Mouse (Mus musculus) limb, embryonic 14.5 days (tissue): ENCODE measurements around the gene Hectd4. TPM values are rescaled to one million over a fixed set of nuclear protein-coding genes. Genes with fewer than 3 reads are reported as not detected.

Source experiments
- ATAC-seq: fragments of 200-750 bp; cut with Nextera tagmentation; 2 replicates; pipeline ENCODE4 v1.8.0; 2017; ENCODE audit warnings: low read depth, moderate number of reproducible peaks, moderate TSS enrichment; ENCODE audit not compliant: low FRiP score
- DNase-seq: peaks from one replicate; pipeline ENCODE4 v3.0.0-alpha.2; 2015; ENCODE audit warnings: low spot score
- H3K27ac ChIP-seq: fragments of 300-500 bp; sonication (generic); replicated peaks from 2 replicates; pipeline ENCODE4 v1.5.1; 2014; ENCODE audit warnings: low read depth, mild to moderate bottlenecking, low read length, moderate library complexity, mixed read lengths
- H3K27me3 ChIP-seq: fragments of 300-500 bp; sonication (generic); 2 replicates; pipeline ENCODE4 v1.6.1; 2014; ENCODE audit warnings: low read length, mixed read lengths; ENCODE audit not compliant: control insufficient read depth, insufficient read depth
- H3K36me3 ChIP-seq: fragments of 300-500 bp; sonication (generic); 2 replicates; pipeline ENCODE4 v1.6.1; 2014; ENCODE audit warnings: mild to moderate bottlenecking, low read length, moderate library complexity, mixed read lengths; ENCODE audit not compliant: control insufficient read depth, insufficient read depth
- H3K4me1 ChIP-seq: fragments of 300-500 bp; sonication (generic); 2 replicates; pipeline ENCODE4 v1.6.1; 2014; ENCODE audit warnings: antibody characterized with exemption, low read length, mixed read lengths; ENCODE audit not compliant: control insufficient read depth, insufficient read depth
- H3K4me2 ChIP-seq: fragments of 300-500 bp; sonication (generic); replicated peaks from 2 replicates; pipeline ENCODE4 v1.6.1; 2014; ENCODE audit warnings: low read depth, mild to moderate bottlenecking, low read length, moderate library complexity; ENCODE audit not compliant: severe bottlenecking
- H3K4me3 ChIP-seq: fragments of 300-500 bp; sonication (generic); replicated peaks from 2 replicates; pipeline ENCODE4 v1.5.1; 2014; ENCODE audit warnings: low read length
- H3K9ac ChIP-seq: fragments of 300-500 bp; sonication (generic); 2 replicates; pipeline ENCODE4 v1.6.1; 2014; ENCODE audit warnings: mild to moderate bottlenecking, low read depth, low read length, moderate library complexity; ENCODE audit not compliant: severe bottlenecking
- H3K9me3 ChIP-seq: fragments of 300-500 bp; sonication (generic); 2 replicates; pipeline ENCODE4 v1.6.1; 2016; ENCODE audit warnings: low read length; ENCODE audit not compliant: control insufficient read depth
- POLR2A ChIP-seq: fragments of 200-500 bp; IDR thresholded peaks from 2 replicates; pipeline ENCODE4 v1.8.0; 2012; ENCODE audit warnings: inconsistent platforms, mild to moderate bottlenecking, moderate library complexity, borderline replicate concordance; ENCODE audit not compliant: insufficient read depth, insufficient read length; ENCODE audit errors: extremely low read depth
- WGBS: fragments of 180-500 bp; shearing (Covaris S2); extraction: QIAGEN DNeasy Blood & Tissue Kit; methylation state at CpG from one replicate; pipeline ENCODE4 v1.1.7; 2014; 5-methylcytosine and 5-hydroxymethylcytosine counted together
- polyA plus RNA-seq, 2 experiments: library from polyadenylated mRNA; depleted of rRNA in 1 of 2; stranded (reverse) in 1 of 2; unstranded in 1 of 2; fragments of >200 nt; fragmentation: Nextera tagmentation in 1 of 2; extraction: Ambion mirVana in 1 of 2; gene quantifications; 2 replicates each; pipeline versions ENCODE4 v1.2.1 to v1.2.3; 2012 to 2014

Hectd4 gene
- polyA plus RNA-seq, 2 experiments = 7.0 to 15.2 TPM

GRCm38 (mm10) chr5:121249693-121250092 is 29.7 kb downstream of the Hectd4 start:
- Histone ChIP-seq H3K36me3 (peaks cover 7% of the 10 kb centered on the region), H3K4me1 (no peaks in the 10 kb centered on the region), H3K27ac (no peak overlapping the region), H3K9ac (no peak overlapping the region), H3K4me2 (no peak overlapping the region), H3K27me3 (no peaks in the 10 kb centered on the region), H3K9me3 (no peaks in the 10 kb centered on the region), H3K4me3 (no peak overlapping the region)
- no peak for ATAC-seq
- no peak for TF ChIP-seq POLR2A
- 87% methylated on average over 3 of the region's 3 CpGs for WGBS
- no peak for DNase-seq

DNA sequence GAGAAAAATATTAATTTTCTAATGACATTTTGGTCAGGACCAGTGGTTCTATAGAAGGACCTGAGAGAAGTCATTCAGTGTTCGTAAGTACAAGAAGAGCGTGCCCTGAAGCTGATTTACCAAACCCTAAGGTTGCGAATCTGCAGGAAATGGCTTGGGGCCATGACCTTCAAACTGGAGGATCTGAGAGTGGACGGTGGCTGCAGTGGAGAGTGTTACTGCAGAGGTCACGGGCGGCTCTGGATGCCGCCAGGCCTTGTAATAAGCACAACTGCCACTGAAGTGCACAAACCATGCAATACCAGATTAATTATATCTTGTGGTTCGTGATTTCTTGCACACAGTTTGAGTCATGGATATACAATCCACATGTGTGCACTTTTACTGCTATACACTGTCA is 31.8 kb downstream of the Hectd4 start:
- DNase-seq (no peak), ATAC-seq (no peak)
- Histone ChIP-seq H3K9ac (no peak overlapping the region), H3K36me3 (peaks cover 21% of the 10 kb centered on the region), H3K27me3 (no peaks in the 10 kb centered on the region), H3K9me3 (no peaks in the 10 kb centered on the region), H3K4me3 (no peak overlapping the region), H3K4me2 (no peak overlapping the region), H3K27ac (no peak overlapping the region), H3K4me1 (no peaks in the 10 kb centered on the region)
- 53% methylated on average over 8 of the region's 8 CpGs for WGBS
- TF ChIP-seq POLR2A = no peak

- no peak for TF ChIP-seq POLR2A
- no peak overlapping the region for H3K27ac ChIP-seq
- no peaks in the 10 kb centered on the region for H3K9me3 ChIP-seq
- H3K4me1 ChIP-seq = no peaks in the 10 kb centered on the region
- no peak overlapping the region for H3K9ac ChIP-seq
- 86% methylated on average over 18 of the region's 18 CpGs for WGBS
- H3K36me3 ChIP-seq = peaks cover 32% of the 10 kb centered on the region
- H3K4me2 ChIP-seq = no peak overlapping the region
- H3K4me3 ChIP-seq = no peak overlapping the region
- ATAC-seq (no peak), DNase-seq (no peak)
- H3K27me3 ChIP-seq = no peaks in the 10 kb centered on the region
Observed at GRCm38 (mm10) chr5:121253816-121254497, 33.9 kb downstream of the Hectd4 start.

GRCm38 (mm10) chr5:121254977-121255376 is 35.0 kb downstream of the Hectd4 start:
- DNase-seq = no peak
- Histone ChIP-seq H3K27ac (no peak overlapping the region), H3K36me3 (peaks cover 39% of the 10 kb centered on the region), H3K9me3 (no peaks in the 10 kb centered on the region), H3K27me3 (no peaks in the 10 kb centered on the region), H3K4me3 (no peak overlapping the region), H3K9ac (no peak overlapping the region), H3K4me1 (no peaks in the 10 kb centered on the region), H3K4me2 (no peak overlapping the region)
- TF ChIP-seq POLR2A = no peak
- no peak for ATAC-seq
- WGBS = 88% methylated on average over 7 of the region's 7 CpGs

DNA sequence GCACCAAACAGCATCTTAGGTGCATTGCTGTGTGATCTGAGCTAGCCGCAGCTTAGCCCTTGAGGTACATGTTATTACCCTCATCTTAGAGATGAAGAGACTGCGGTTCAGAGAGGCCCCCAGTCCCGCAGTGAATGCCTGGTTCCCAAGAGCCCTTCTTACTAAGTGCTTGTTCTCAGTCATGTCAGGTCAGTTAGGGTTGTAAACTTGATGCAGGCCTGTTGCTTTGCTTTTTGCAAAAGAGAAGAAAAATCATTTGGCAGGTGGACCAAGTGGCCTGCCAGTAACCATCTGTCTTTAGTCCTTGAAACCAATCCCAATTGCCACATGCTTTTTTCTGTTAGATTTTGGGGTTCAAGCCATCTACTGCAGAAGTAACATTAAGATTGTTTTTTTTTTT is 41.8 kb downstream of the Hectd4 start:
- no peak overlapping the region for H3K4me3 ChIP-seq
- no peaks in the 10 kb centered on the region for H3K9me3 ChIP-seq
- 93% methylated on average over 3 of the region's 3 CpGs for WGBS
- no peak overlapping the region for H3K4me2 ChIP-seq
- peaks cover 46% of the 10 kb centered on the region for H3K36me3 ChIP-seq
- H3K27ac ChIP-seq = no peak overlapping the region
- H3K4me1 ChIP-seq = no peaks in the 10 kb centered on the region
- TF ChIP-seq POLR2A = no peak
- no peak overlapping the region for H3K9ac ChIP-seq
- ATAC-seq = no peak
- DNase-seq = no peak
- no peaks in the 10 kb centered on the region for H3K27me3 ChIP-seq
